Mouse (Mus musculus) liver, postnatal 0 days (tissue): ENCODE measurements around the gene Dnajc16.
A peak's percentile ranks its signal among the peaks of the same experiment; 100 is the strongest.

Experiments used
- CTCF ChIP-seq: sonication (generic); IDR thresholded peaks from 2 replicates; pipeline ENCODE4 v1.5.1; 2016; ENCODE audit warnings: antibody characterized with exemption, low read depth
- EP300 ChIP-seq: IDR thresholded peaks from 2 replicates; pipeline ENCODE4 v1.6.1; 2016; ENCODE audit warnings: antibody characterized with exemption, low read depth, mild to moderate bottlenecking

- TF ChIP-seq EP300 (0 out of 2 replicates have a peak, but pooled peaks have one; percentile 50), CTCF (no peak)
Observed at GRCm38 (mm10) chr4:141767353-141768036, 23.2 kb downstream of the Dnajc16 start.
